In genomic region chr2:105612706-105613105, GRCm38 (mm10) we compare ENCODE assay signal across 11 mouse cellular contexts. TPM values are rescaled to one million over a fixed set of nuclear protein-coding genes. Genes with fewer than 3 reads are reported as not detected.
DNase-seq lines count a peak whose midpoint lies in the region; ATAC-seq lines count a peak whose summit lies in the region.
"Had no signal": no experiment of that assay in that cellular context is flagged by ENCODE, and none has a peak within 500 bp of the region (broad histone marks: within the 10 kb centered on the region; RNA-seq: fewer than 3 reads in every experiment).

No protein-coding gene starts in this region.

- no peaks in the 10 kb centered on the region for H3K9me3 ChIP-seq in liver, embryonic 12.5 days (replicated peaks)
- H3K9me3 ChIP-seq in liver, embryonic 11.5 days (ENCODE audit: control insufficient read depth, low read length), result no peaks in the 10 kb centered on the region
- H3K9me3 ChIP-seq in forebrain, embryonic 10.5 days, result no peaks in the 10 kb centered on the region
- H3K9me3 ChIP-seq in hindbrain, embryonic 10.5 days, result no peaks in the 10 kb centered on the region
- H3K9me3 ChIP-seq in midbrain, embryonic 14.5 days (ENCODE audit: control insufficient read depth, low read length), result no peaks in the 10 kb centered on the region

- H3K27ac ChIP-seq in liver, embryonic 12.5 days, result no peak overlapping the region
- H3K27ac ChIP-seq in liver, embryonic 11.5 days (ENCODE audit: low read depth, low read length), result no peak overlapping the region
- H3K27ac ChIP-seq in forebrain, embryonic 10.5 days, result peak overlapping the region; percentile 86
- H3K27ac ChIP-seq in hindbrain, embryonic 10.5 days, result peak overlapping the region; percentile 91
- no peak overlapping the region for H3K27ac ChIP-seq in midbrain, embryonic 14.5 days (replicated peaks; ENCODE audit: low read depth, low read length)
- H3K27ac ChIP-seq: layer of hippocampus, adult 2 months; liver, embryonic 14.5 days had no signal

- peaks cover 24% of the 10 kb centered on the region; the same call in 1 of the 2 replicates for H3K27me3 ChIP-seq in liver, embryonic 12.5 days (replicated peaks)
- H3K27me3 ChIP-seq in liver, embryonic 11.5 days (replicated peaks; ENCODE audit: control insufficient read depth, insufficient read depth, low read length), result peaks cover 6% of the 10 kb centered on the region
- H3K27me3 ChIP-seq in forebrain, embryonic 10.5 days (ENCODE audit: poor library complexity, severe bottlenecking), result peaks cover 70% of the 10 kb centered on the region
- peaks cover 61% of the 10 kb centered on the region for H3K27me3 ChIP-seq in hindbrain, embryonic 10.5 days (ENCODE audit: insufficient read depth, poor library complexity, severe bottlenecking)
- H3K27me3 ChIP-seq in midbrain, embryonic 14.5 days (ENCODE audit: control insufficient read depth, insufficient read depth, low read length), result peaks cover 38% of the 10 kb centered on the region

- no peak overlapping the region for H3K4me3 ChIP-seq in liver, embryonic 12.5 days
- H3K4me3 ChIP-seq in liver, embryonic 11.5 days (ENCODE audit: low read depth, low read length), result no peak overlapping the region
- peak overlapping the region; percentile 31 for H3K4me3 ChIP-seq in forebrain, embryonic 10.5 days
- peak overlapping the region; percentile 26 for H3K4me3 ChIP-seq in hindbrain, embryonic 10.5 days
- H3K4me3 ChIP-seq in midbrain, embryonic 14.5 days (replicated peaks; ENCODE audit: low read depth, low read length), result no peak overlapping the region
- H3K4me3 ChIP-seq: erythroblast, embryonic 14.5 days; layer of hippocampus, adult 2 months had no signal

- no peaks in the 10 kb centered on the region for H3K36me3 ChIP-seq in liver, embryonic 12.5 days
- no peaks in the 10 kb centered on the region for H3K36me3 ChIP-seq in liver, embryonic 11.5 days (ENCODE audit: control insufficient read depth, insufficient read depth, low read length)
- no peaks in the 10 kb centered on the region for H3K36me3 ChIP-seq in forebrain, embryonic 10.5 days (replicated peaks)
- no peaks in the 10 kb centered on the region for H3K36me3 ChIP-seq in hindbrain, embryonic 10.5 days
- no peaks in the 10 kb centered on the region for H3K36me3 ChIP-seq in midbrain, embryonic 14.5 days (ENCODE audit: control insufficient read depth, insufficient read depth, low read length)

- no peak overlapping the region for H3K9ac ChIP-seq in liver, embryonic 12.5 days
- H3K9ac ChIP-seq in liver, embryonic 11.5 days (ENCODE audit: low read depth, low read length), result no peak overlapping the region
- no peak overlapping the region for H3K9ac ChIP-seq in midbrain, embryonic 14.5 days (replicated peaks; ENCODE audit: low read length)
- H3K9ac ChIP-seq: liver, embryonic 14.5 days had no signal

- 50% methylated on average over 7 of the region's 7 CpGs for WGBS in liver, embryonic 12.5 days (ENCODE audit: insufficient replicate concordance)
- 54% methylated on average over 7 of the region's 7 CpGs for WGBS in liver, embryonic 11.5 days
- WGBS in forebrain, embryonic 10.5 days, result 33% methylated on average over 7 of the region's 7 CpGs
- 38% methylated on average over 7 of the region's 7 CpGs for WGBS in hindbrain, embryonic 10.5 days
- 41% methylated on average over 7 of the region's 7 CpGs for WGBS in midbrain, embryonic 14.5 days

- H3K4me2 ChIP-seq in liver, embryonic 12.5 days, result peak overlapping the region; percentile 8; the same call in 1 of the 2 replicates
- no peak overlapping the region; the same call in 1 of the 2 replicates for H3K4me2 ChIP-seq in liver, embryonic 11.5 days
- peak overlapping the region; percentile 20 for H3K4me2 ChIP-seq in midbrain, embryonic 14.5 days (ENCODE audit: low read length)

- ATAC-seq in liver, embryonic 12.5 days, result no peak
- no peak for ATAC-seq in liver, embryonic 11.5 days (replicated peaks; ENCODE audit: low FRiP score)
- no peak for ATAC-seq in midbrain, embryonic 14.5 days (ENCODE audit: low FRiP score, low TSS enrichment)
- no peak for ATAC-seq in megakaryocyte, adult 5-6 weeks (ENCODE audit: poor library complexity, severe bottlenecking)

- H3K4me1 ChIP-seq in liver, embryonic 12.5 days, result no peaks in the 10 kb centered on the region
- no peaks in the 10 kb centered on the region for H3K4me1 ChIP-seq in liver, embryonic 11.5 days (replicated peaks; ENCODE audit: control insufficient read depth, insufficient read depth, low read length)
- peaks cover 47% of the 10 kb centered on the region for H3K4me1 ChIP-seq in forebrain, embryonic 10.5 days
- H3K4me1 ChIP-seq in hindbrain, embryonic 10.5 days (replicated peaks), result peaks cover 41% of the 10 kb centered on the region
- H3K4me1 ChIP-seq in midbrain, embryonic 14.5 days (ENCODE audit: control insufficient read depth, insufficient read depth, low read length), result peaks cover 11% of the 10 kb centered on the region; the same call in 1 of the 2 replicates

- DNase-seq in liver, embryonic 11.5 days (ENCODE audit: low spot score), result no peak
- no peak for DNase-seq in forebrain, embryonic 10.5 days (ENCODE audit: extremely low spot score, low spot score)
- no peak for DNase-seq in hindbrain, embryonic 10.5 days (ENCODE audit: low spot score)
- no peak for DNase-seq in midbrain, embryonic 14.5 days
- no peak for DNase-seq in adrenal gland, adult 18-20 months (ENCODE audit: low spot score in 2 of 2)
- DNase-seq: adrenal gland, postnatal 25 days had no signal

RNA-seq across cellular contexts. Expression of gene Pax6, which starts 56.0 kb away (rescaled TPM):
- polyA plus RNA-seq in liver, embryonic 12.5 days (2016; fragmentation: Nextera tagmentation; extraction: Ambion mirVana), result 0.05 TPM in 1 of 2 replicates, not detected in the other
- 0.26 TPM in 1 of 2 replicates, not detected in the other for polyA plus RNA-seq in liver, embryonic 11.5 days (2014; fragmentation: Nextera tagmentation; extraction: Ambion mirVana)
- polyA plus RNA-seq in forebrain, embryonic 10.5 days (2016; fragmentation: Nextera tagmentation; extraction: Ambion mirVana), result 76.8 and 79.6 TPM in 2 replicates
- polyA plus RNA-seq in hindbrain, embryonic 10.5 days (2016; fragmentation: Nextera tagmentation; extraction: Ambion mirVana), result 24.7 and 27.0 TPM in 2 replicates
- 20.7 and 22.9 TPM in 2 replicates for polyA plus RNA-seq in midbrain, embryonic 14.5 days (2014; fragmentation: Nextera tagmentation; extraction: Ambion mirVana)
- not detected in 2 replicates for total RNA-seq in megakaryocyte, adult 5-6 weeks (2015)
- total RNA-seq in megakaryocyte, adult 5-6 weeks (2017), result not detected in 2 replicates
- total RNA-seq in adrenal gland, adult 18-20 months (2021), result not detected
- total RNA-seq: adrenal gland, postnatal 25 days had no signal

Comparison
In these comparisons a context has a peak if more than half of its experiments do, and no peak if none do; other contexts are left out.
1. H3K27ac ChIP-seq: peak in forebrain, embryonic 10.5 days (single experiment) and hindbrain, embryonic 10.5 days (single experiment); none in liver, embryonic 12.5 days (single experiment), liver, embryonic 11.5 days (single experiment) and midbrain, embryonic 14.5 days (single experiment).
2. H3K4me3 ChIP-seq: peak in forebrain, embryonic 10.5 days (single experiment) and hindbrain, embryonic 10.5 days (single experiment); none in liver, embryonic 12.5 days (single experiment), liver, embryonic 11.5 days (single experiment) and midbrain, embryonic 14.5 days (single experiment).
3. RNA of gene Pax6, which starts 56.0 kb away (polyA plus RNA-seq): 76.8 to 79.6 TPM in forebrain, embryonic 10.5 days, 24.7 to 27.0 TPM in hindbrain, embryonic 10.5 days and 20.7 to 22.9 TPM in midbrain, embryonic 14.5 days; 0.26 TPM in liver, embryonic 11.5 days and 0.05 TPM in liver, embryonic 12.5 days; every median in the first group is over 10 times any median in the second.